Mouse (Mus musculus) c-Kit-positive CD71-negative TER-119-negative erythroid progenitor cells, embryonic 14.5 days (primary cell): ENCODE data around the gene Fibp.
A peak's percentile ranks its signal among the peaks of the same experiment; 100 is the strongest.
"Not testable (repeated sequence)": the region's sequence is repeated elsewhere in the genome, so short reads cannot be mapped to it uniquely, and the experiment has no call there.

Experiments used
- DNase-seq: peaks from one replicate; pipeline ENCODE4 v3.0.0-alpha.2; 2013; ENCODE audit warnings: low read depth

The Fibp gene

GRCm38 (mm10) chr19:5488878-5489571 is 28.6 kb downstream of the Fibp start:
- peak; percentile 98 for DNase-seq

DNA sequence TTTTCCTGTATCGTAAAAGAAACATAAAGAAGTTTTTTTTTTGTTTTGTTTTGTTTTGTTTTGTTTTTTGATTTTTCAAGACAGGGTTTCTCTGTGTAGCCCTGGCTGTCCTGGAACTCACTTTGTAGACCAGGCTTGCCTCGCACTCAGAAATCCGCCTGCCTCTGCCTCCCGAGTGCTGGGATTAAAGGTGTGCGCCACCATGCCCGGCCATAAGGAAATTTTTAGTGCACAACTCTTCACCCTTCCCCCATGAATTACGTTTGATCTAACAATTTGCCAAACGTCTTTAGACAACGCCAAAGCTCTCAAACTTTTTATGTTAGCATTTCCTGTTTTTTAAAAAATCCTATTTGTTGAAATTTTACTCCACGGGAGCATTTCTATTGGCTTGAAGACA is 29.3 kb downstream of the Fibp start:
- not testable (repeated sequence) for DNase-seq

DNA sequence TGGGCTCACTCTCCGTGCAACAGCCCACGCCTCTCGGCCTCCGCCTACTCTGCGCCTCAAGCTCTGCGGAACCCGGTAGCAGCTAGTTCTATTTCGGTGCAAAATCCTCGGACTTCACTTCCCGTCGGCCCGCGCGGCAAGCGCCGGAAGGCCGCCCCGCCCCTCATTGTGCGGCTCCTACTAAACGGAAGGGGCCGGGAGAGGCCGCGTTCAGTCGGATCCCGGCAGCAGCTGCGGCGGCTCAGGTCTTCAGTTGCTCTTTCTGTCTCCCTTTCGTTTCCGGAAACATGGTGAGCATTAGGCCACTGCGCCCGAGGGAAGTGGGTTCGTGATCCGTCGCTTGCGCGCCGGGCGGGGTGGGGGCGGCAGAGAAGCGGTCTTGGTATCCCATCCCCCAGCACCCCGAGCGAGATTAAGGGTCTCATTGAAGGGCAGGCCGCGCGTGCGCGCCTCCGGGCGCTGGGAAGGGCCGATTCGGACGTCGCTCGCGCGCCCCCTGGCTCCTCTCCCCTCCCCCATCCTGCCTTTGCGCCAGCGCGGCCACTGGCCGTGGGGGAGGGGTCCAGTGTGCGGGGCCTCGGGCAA is 30.0 kb downstream of the Fibp start, which contains the start of gene Cfl1:
Cfl1 (plus strand) TSS at position 143 of the 585 bp plus-strand sequence.
- DNase-seq: peak; percentile 91

DNA sequence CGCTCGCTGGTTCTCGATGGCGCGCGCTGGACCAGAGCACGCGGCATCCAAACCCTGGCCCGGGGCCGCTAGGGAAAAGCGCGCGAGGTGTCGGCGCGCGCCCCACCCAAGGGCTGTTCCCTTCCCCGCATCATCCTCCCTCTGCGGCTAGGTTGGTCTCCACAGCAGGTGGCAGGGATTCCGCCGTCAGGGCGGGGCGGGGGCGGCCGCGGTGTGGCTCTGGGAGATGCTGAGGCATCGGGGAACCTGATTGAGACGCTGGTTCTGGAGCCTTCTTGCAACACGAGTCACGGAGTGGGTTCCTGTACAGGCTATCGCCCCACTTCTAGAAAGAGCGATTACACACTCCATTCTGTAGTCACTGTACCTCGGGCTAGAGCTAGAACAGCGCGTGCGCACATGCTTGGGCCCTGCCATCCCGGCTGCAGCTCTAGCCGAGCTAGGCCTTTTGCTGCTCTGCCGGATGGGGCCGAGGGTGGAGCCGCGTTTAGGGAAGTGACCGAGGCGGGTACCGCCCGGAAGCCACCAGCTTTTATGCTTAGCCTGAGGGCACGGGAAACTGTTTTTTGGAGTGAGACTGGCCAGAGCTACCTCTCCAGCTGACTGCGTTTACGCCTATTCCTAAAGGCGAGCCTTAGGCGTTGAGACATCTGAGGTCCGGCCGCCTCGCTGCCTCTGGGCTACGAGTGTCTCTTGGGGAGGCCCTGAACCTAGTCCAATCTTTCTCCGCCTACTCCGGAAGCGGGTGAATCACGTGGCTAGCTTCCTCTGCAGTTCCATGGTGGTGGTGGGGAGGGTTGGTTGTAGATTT is 30.7 kb downstream of the Fibp start:
- peak; percentile 85 for DNase-seq

DNA sequence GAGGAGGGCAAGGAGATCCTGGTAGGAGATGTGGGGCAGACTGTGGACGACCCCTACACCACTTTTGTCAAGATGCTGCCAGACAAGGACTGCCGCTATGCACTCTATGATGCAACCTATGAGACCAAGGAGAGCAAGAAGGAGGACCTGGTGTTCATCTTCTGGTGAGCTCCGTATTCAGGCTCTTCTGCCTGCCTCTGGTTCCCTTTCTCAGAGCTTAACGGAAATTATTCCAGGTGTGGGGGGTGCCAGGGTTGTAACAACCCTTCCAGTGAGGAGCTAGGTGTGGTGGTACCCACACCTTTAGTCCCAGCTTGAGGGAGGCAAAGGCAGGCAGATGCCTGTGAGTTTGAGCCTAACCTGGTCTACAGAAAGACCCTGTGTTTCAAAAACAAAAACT is 32.2 kb downstream of the Fibp start:
- DNase-seq: no peak

GRCm38 (mm10) chr19:5493301-5493721 is 32.9 kb downstream of the Fibp start:
- not testable (repeated sequence) for DNase-seq

DNA sequence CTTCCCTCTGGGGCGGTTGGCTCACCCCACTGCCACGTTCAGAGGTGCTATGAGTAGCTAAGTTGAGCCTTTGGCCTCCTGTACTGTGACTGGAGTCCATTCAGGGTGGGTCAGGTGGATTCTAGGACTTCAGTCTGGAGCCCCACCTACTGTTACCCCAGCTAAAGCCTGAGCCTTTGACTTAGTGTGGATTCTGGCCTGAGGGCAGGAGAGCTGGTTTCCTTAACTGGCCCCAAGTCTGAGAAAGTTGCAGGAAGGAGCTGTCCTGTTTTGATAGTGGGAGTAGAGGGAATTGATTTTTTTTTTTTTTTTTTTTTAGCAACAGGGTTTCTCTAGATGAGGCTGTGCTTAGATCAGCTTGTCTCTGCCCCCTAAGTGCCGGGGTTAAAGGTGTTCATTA is 33.9 kb downstream of the Fibp start:
- DNase-seq: no peak

DNA sequence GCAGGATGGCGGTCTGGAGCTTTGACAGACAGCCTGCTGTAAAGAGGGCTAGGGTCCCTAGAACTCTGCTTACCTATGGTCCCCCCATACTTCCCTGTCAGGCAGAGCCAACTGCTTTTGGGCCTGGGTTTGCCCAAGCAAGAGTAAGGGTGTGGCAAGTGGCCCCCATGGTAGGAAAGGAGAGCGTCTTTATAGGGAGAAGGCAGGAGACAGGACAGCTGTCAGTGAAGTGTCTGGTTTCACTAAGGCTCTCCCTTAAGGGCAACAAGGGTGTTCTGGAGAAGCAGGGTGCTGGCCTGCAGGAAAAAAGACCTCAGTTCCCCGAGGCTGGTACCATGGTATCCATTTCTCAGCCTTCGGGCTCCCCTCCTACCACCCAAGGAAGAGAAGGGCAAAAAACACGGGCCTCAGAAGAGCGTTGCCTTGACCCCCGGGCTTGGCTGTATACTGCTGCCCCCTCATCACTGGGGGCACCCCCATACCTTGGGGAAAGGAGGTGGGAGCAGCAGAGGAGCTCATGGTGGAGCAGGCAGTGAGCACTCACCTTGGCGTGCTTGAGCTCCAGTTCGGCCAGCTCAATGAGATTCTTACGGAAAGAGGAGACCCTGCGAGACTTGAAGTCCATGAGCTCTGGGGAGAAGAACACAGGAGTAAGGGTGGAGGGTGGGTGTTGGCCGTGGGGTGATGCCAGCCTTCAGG is 35.1 kb downstream of the Fibp start:
- no peak for DNase-seq

DNA sequence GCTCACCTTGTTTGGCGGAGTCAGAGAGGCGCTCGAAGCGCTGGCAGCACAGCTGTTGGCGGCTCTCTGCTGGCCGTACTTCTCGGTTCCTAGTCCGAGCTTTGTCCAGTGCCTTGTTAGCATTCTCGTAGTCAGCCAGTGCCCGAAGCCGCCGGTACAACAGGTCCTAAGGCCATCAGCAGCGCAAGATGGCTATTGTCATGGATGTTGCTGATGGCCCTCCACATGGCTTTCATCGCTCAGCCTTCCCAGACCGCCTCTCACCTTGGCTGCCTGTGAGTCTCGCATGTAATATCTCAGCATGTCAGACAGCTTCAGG is 35.6 kb downstream of the Fibp start:
- no peak for DNase-seq

- no peak for DNase-seq
Measured at GRCm38 (mm10) chr19:5500330-5500875, 40.0 kb downstream of the Fibp start.

DNA sequence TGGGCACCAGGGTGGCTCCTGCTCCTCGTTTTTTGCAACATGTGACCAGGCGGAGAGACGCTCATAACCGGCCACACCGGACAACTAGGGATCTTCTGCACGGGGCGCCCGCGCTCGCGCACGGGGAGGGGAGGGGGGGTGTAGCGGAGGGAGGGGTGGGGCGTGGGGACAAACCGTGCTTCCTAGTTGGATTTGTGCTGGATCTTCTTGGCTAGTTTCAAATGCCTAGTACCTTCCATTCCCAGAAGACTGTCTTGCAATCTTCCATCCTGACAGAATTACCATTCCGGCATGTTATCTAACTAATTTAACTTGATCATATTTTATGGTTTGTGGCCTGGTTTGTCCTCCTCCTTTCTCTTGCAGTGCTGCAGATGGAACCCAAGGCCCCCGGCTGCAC is 43.3 kb downstream of the Fibp start, which contains the start of gene 1700020D05Rik:
1700020D05Rik (minus strand) TSS at position 101 of the 400 bp plus-strand sequence.
- no peak for DNase-seq

DNA sequence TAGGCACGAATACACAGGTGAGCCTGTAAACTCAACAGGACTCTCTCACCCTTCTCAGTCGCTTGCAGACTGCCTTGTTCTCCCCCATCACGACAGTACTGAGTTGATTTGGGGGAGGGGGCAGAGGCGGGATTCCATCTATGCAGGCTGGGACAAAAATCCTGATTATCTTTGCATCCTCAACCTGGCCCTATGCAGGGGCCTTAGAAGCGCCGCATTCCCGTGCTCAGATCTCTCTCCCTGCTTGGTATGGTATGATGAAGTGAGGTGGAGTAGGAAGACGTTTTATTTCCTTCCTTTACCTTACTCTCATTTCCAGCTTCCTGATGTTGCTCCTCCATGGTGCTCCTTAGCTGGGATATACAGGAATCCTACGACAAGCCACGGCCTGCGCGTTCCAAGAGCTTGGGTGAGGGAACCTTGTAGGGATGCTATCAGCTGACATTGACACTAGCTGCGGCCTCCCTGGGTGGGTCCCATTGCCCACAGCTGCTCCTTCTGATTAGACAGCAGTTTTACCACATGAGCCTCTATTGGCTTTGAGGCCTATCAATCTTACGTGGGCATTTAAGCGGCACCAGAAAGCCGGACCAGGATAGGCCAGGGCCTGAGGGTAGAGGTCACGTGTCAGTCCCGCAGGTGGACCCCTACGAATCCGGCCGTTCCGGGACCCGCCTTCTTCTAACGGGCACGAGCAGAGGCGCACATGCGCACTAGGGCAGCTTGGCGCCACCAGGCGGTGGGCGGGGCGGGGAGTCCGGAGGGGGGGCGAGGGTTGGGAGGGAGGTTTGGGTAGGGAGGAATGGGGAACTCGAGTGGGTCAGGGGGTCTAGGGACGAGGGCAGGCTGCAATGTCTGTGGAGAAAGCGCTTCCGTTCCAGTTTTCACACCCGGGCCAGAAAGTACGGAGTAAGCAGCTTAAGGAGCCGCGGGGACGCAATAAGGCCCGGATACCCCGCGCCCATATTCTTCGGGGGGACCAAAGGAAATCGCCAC is 49.9 kb downstream of the Fibp start, which contains the start of gene Snx32:
Snx32 (minus strand) TSS at position 508 of the 996 bp plus-strand sequence.
- peak; percentile 94 for DNase-seq

DNA sequence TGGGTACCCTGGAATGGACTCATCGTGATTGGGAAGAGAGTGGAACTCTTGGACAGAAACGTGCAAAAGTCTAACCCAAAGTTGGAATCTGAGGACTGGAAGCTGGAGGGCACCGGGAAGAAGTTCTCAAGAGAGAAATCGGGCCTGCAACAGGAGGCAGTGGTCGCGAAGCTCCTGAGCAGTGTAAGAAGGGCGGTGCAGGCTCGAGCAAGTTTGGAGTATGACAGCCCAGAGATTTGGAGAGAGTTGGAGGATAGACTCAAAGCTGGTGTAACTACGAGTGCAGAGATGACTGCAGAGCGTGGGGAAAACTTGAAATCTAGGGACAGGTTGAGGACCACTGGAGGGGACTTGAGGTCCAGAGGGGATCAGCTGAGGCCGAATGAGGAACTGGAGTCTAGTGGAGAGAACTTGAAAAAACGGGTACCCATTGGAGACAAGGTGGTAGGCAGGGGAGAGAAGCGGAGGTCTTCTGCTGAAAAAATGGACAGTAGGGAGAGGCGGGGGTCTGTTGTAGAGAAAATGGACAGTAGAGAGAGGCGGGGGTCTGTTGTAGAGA is 50.7 kb downstream of the Fibp start:
- no peak for DNase-seq

- DNase-seq: no peak
Measured at GRCm38 (mm10) chr19:5512091-5513004, 51.9 kb downstream of the Fibp start.

GRCm38 (mm10) chr19:5513005-5513349 is 52.6 kb downstream of the Fibp start:
- DNase-seq: no peak
